Mouse (Mus musculus) liver, adult 2 months (tissue): ENCODE measurements at regions not wholly inside any gene's neighbourhood (a gene's known extent, or its start where the extent isn't known, plus 50 kb on each side); places are given as distances from the start of the nearest gene placed in this dataset.

Experiments
- CTCF ChIP-seq: fragments of 200-500 bp; IDR thresholded peaks from 2 replicates; pipeline ENCODE4 v1.5.1; 2011; ENCODE audit warnings: low read depth, low read length, control low read depth
- POLR2A ChIP-seq: fragments of 200-500 bp; IDR thresholded peaks from 2 replicates; pipeline ENCODE4 v1.6.1; 2011; ENCODE audit warnings: low read length, control low read depth; ENCODE audit not compliant: insufficient read depth; ENCODE audit errors: extremely low read depth

GRCm38 (mm10) chr17:15289062-15289461 is 87.6 kb downstream of the Dll1 start:
- TF ChIP-seq CTCF (no peak), POLR2A (no peak)
